Mouse (Mus musculus) colon, adult 2 months (tissue): ENCODE data around the gene Vmn1r228. TPM values are rescaled to one million over a fixed set of nuclear protein-coding genes. Genes with fewer than 3 reads are reported as not detected.

Experiments
- polyA plus RNA-seq: library from polyadenylated mRNA; depleted of rRNA; stranded (reverse); fragments of >200 nt; gene quantifications from 2 replicates; pipeline ENCODE4 v1.2.3, GENCODE M21; 2012; rRNA removed

Gene Vmn1r228
- polyA plus RNA-seq = not detected in 2 replicates

GRCm38 (mm10) chr17:20786057-20786456, at the start of gene Vmn1r228:
TSS of gene Vmn1r228 (minus strand) at chr17:20786157.

GRCm38 (mm10) chr17:20811255-20811654, 25.3 kb upstream of the Vmn1r228 start, which contains the start of gene Vmn1r229:
TSS of gene Vmn1r229 (plus strand) at chr17:20811555.

GRCm38 (mm10) chr17:20729543-20729942, 56.4 kb downstream of the Vmn1r228 start, which contains the start of gene Vmn1r227:
TSS of gene Vmn1r227 (plus strand) at chr17:20729843.

Other genes with a start within 250 kb of the Vmn1r228 start
- not detected in 2 replicates for gene Vmn2r109, start 221.4 kb downstream of the Vmn1r228 start, polyA plus RNA-seq
- not detected in 2 replicates for gene Vmn2r110, start 189.7 kb downstream of the Vmn1r228 start, polyA plus RNA-seq
- not detected in 2 replicates for gene Fpr-rs3, start 161.3 kb downstream of the Vmn1r228 start, polyA plus RNA-seq
- gene Vmn1r226, start 103.3 kb downstream of the Vmn1r228 start, polyA plus RNA-seq = not detected in 2 replicates
- not detected in 2 replicates for gene Vmn1r227, start 56.3 kb downstream of the Vmn1r228 start, polyA plus RNA-seq
- gene Vmn1r229, start 25.4 kb upstream of the Vmn1r228 start, polyA plus RNA-seq = not detected in 2 replicates
- gene Vmn1r230, start 54.3 kb upstream of the Vmn1r228 start, polyA plus RNA-seq = not detected in 2 replicates
- not detected in 2 replicates for gene Vmn1r231, start 118.9 kb upstream of the Vmn1r228 start, polyA plus RNA-seq
- not detected in 2 replicates for gene Vmn1r232, start 133.6 kb upstream of the Vmn1r228 start, polyA plus RNA-seq
- 196 and 197 TPM in 2 replicates for gene Ppp2r1a, start 159.2 kb upstream of the Vmn1r228 start, polyA plus RNA-seq
- gene Vmn1r233, start 210.3 kb upstream of the Vmn1r228 start, polyA plus RNA-seq = not detected in 2 replicates
- gene Zfp160, start 222.7 kb upstream of the Vmn1r228 start, polyA plus RNA-seq = 1.3 and 1.7 TPM in 2 replicates